Mouse (Mus musculus) neutrophil, adult 83 days (primary cell): ENCODE measurements around the gene Use1. TPM values are rescaled to one million over a fixed set of nuclear protein-coding genes. Genes with fewer than 3 reads are reported as not detected.

Experiments
- total RNA-seq, 2 experiments: library from RNA; stranded (reverse); gene quantifications; one replicate each; pipeline ENCODE4 v1.2.4; 2023

Gene Use1
- total RNA-seq = 100 to 1,000 TPM; 149 to 154 TPM

DNA sequence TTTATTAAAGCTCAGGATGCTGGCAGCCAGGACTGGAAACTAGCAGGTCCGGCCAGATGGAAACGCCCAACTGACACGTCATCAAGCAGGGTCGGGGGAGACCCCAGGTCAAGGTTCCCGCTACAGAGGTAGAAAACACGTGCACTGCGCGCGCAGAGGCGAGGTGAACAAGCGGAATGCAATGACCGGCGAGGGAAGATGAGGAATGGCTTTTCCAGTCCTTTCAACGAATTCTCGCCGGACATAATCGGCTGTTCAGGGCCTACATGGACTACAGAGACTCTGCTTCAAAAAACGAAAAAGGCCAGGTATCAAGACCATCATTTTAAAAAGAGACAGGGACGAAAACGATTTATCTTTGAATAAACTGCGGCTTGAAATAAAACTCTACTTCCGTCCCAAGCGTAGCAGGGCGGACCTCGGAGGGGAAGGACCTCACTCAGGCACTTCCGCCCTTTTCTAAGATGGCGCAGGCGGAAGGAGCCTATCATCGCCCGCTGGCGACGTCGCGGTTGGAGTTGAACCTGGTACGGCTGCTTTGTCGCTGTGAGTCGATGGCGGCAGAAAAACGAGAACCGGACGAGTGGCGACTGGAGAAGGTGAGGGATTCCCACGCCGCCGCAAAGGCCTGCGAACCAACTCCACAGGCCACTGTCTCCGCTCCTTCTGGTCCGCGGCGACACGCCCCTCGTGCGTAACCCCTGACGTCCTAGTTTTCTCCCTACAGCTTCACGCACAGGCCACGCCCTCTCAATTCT lies at the start of gene Use1:
Use1 (plus strand) TSS at position 78 of the 758 bp plus-strand sequence.

DNA sequence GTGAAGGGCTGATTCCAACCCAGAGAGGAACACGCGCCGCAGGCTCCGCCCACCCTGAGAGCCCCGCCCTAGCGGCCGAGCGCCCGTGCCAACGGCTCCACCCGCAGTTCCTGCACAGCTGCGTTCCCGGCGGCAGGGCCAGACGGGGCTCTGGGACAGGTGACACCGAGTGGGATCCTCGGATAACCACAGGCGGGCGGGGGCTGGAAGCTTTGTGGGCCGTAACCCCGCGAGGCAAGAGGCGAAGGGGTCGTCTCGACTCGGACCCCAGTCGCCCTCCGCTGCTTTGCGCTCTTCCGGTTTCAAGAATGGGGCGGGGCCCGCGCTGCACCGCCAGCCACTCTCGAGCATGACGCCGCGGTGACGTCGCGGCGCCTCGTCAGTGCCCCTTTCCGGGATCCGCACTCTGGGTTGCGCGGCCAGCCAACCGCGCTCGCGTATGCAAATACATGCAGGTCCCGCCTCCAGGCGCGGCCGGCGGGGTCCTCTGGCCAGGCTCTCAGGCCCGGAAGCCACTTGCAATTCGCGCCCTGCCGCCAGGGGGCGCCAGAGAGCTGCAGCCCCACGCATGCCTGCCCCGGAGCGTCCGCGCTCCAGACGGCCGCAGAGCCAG lies 4.7 kb downstream of the Use1 start, which contains the start of gene Ocel1:
Ocel1 (plus strand) TSS at position 63 of the 613 bp plus-strand sequence.

DNA sequence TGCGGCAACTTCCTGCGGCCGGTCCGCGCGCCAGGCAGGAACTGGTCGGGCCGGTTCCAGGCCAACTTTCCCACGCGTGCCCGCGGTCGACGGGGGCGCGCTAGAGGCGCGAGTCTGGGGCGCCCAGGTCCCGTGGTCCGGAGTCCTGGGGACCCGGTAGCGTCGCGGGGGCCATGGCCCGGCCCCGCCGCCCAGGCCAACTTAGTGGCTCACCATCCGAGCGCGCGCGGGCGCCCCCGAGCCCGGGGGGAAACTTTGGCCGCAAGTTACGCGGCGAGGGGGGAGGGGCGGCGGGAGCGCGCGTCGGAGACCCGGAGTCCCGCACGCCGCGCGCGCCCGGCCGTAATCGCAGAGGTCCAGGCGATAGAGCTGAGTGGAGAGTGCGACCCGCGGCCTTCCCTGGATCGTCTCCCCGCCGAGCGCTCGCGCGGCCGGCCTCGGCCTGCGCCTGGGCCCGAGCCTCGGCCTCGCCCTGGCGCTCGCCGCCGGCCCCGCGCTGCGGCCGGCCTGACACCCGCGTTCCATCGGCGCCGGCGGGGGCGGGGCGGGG lies 14.8 kb downstream of the Use1 start, which contains the start of gene Nr2f6:
Nr2f6 (minus strand) TSS at position 540 of the 550 bp plus-strand sequence.

DNA sequence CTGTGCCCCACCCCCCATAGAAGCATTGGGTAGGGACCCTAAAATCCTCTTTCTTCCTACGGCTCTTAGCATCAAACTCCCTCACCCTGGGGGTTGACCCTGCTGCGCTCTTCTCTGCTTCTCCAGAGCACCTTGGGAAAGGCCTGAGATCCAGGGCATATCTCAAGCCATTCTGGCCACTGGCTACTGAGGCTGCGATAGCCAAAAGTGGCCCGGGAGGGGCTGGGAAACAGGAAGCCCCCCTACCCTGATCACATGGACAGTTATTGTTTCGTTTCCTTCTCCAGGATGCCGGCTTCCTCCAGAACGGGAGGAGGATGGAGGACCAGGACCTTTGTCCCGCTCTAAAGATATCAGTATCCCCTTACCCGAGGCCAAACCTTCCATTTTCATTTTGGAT lies 29.0 kb downstream of the Use1 start, which contains the start of gene Ushbp1:
Ushbp1 (minus strand) TSS at position 174 of the 400 bp plus-strand sequence.

DNA sequence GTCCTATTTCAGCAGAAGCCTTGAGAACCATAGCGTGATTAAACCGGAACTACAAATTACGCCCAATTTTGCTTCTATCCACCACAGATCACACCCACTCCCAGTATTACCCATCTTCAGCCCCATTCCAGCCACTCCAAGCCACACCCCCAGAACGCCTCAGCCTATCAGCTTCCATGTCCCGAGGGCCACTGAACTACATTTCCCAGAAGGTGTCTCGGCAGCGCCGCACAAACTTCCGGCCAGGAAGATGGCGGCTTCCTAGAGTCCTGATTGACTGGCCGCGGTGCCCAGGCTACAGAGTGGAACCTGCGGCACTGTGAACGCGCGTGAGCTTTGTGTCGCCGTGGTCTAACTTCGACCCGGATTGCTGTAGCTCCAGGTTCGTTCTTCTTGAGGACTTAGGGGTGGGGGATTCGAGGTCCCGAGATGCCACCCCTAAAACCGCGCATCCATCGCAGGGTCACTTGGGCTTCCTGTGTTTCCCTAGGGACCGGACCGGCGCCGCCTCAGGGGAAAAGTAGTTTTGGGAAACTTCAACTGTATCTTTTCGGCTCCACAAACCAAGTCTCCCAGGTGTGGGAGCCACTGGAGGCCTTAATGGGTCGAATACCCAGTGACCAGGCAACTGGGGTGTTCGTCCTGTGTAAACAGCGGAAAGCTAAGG lies 30.1 kb downstream of the Use1 start, which contains the start of gene Babam1:
Babam1 (plus strand) TSS at position 223 of the 667 bp plus-strand sequence.

DNA sequence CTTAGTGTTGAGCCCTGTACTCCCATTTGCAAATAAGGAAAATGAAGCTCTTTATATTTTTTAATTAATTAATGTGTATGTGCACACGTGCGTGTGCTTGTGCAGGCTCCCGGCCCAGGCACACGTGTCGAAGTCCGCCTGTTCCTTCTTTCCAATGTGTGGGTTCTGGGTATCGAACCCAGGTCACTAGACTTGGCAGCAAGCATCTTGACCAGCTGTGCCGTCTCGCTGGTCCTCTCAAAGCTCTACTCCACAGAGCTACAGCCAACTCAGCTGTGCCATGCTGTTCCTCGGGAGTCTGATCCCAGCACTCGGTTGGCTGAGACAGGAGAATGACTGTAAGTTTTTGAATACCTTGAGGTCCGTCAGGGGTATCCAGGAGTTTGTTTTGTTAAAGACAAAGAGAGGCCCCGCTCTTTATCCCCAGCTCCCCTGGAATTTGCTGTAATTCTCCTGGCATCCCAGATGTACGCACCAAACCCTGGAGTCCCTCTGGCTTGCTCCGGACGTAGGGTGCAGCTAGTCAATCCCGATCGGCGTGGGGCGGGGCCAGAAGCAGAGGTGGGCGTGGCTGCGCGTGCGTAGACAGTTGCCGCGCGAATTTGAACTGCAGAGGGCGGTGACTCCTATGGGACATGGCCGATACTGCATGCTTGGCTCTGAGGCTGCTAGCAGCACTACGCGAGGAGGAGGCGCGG lies 38.9 kb downstream of the Use1 start, which contains the start of gene Ankle1:
Ankle1 (plus strand) TSS at position 610 of the 698 bp plus-strand sequence.

Other genes with a start within 250 kb of the Use1 start
- 100 to 1,000 TPM; 124 to 131 TPM for gene Myo9b, start 94.1 kb upstream of the Use1 start, total RNA-seq
- gene Haus8, start 93.9 kb upstream of the Use1 start, total RNA-seq = 10 to 100 TPM; 47.8 to 58.5 TPM
- 10 to 100 TPM; 19.8 to 20.1 TPM for gene Ocel1, start 4.5 kb downstream of the Use1 start, total RNA-seq
- 1 to 10 TPM; 7.2 to 8.2 TPM for gene Nr2f6, start 15.1 kb downstream of the Use1 start, total RNA-seq
- gene Ushbp1, start 29.0 kb downstream of the Use1 start, total RNA-seq = under 1 TPM in 1 of 2 experiments, not detected in 1; 0.39 TPM
- gene Babam1, start 30.0 kb downstream of the Use1 start, total RNA-seq = 10 to 100 TPM; 60.0 to 62.4 TPM
- 10 to 100 TPM; 18.6 to 22.4 TPM for gene Ankle1, start 39.2 kb downstream of the Use1 start, total RNA-seq
- gene Abhd8, start 96.8 kb downstream of the Use1 start, total RNA-seq = 1 to 10 TPM; 4.8 to 5.6 TPM
- 10 to 100 TPM; 33.7 to 34.1 TPM for gene Mrpl34, start 98.1 kb downstream of the Use1 start, total RNA-seq
- gene Dda1, start 102.4 kb downstream of the Use1 start, total RNA-seq = 10 to 100 TPM; 72.6 to 81.2 TPM
- 1 to 10 TPM; 3.4 to 4.5 TPM for gene Ano8, start 119.1 kb downstream of the Use1 start, total RNA-seq
- gene Gtpbp3, start 121.3 kb downstream of the Use1 start, total RNA-seq = 10 to 100 TPM; 11.0 to 13.3 TPM
- under 1 TPM; 0.40 to 0.44 TPM for gene Plvap, start 144.9 kb downstream of the Use1 start, total RNA-seq
- under 1 TPM; 0.31 to 0.38 TPM for gene Ccdc194, start 158.9 kb downstream of the Use1 start, total RNA-seq
- gene Bst2, start 170.6 kb downstream of the Use1 start, total RNA-seq = 10 to 100 TPM; 20.1 to 22.3 TPM
- 10 to 100 TPM; 27.2 to 31.8 TPM for gene Mvb12a, start 176.1 kb downstream of the Use1 start, total RNA-seq
- under 1 TPM in 1 of 2 experiments, not detected in 1; 0.42 TPM for gene Tmem221, start 192.0 kb downstream of the Use1 start, total RNA-seq
- not detected for gene Nxnl1, start 199.8 kb downstream of the Use1 start, total RNA-seq
- 1 to 10 TPM in 1 of 2 experiments, under 1 TPM in 1; 0.88 to 1.3 TPM for gene Slc27a1, start 202.0 kb downstream of the Use1 start, total RNA-seq
- 10 to 100 TPM; 83.8 to 84.4 TPM for gene Pgls, start 225.3 kb downstream of the Use1 start, total RNA-seq
- gene Fam129c, start 230.8 kb downstream of the Use1 start, total RNA-seq = 1 to 10 TPM; 5.6 to 7.0 TPM
- gene Colgalt1, start 244.2 kb downstream of the Use1 start, total RNA-seq = 10 to 100 TPM; 46.9 to 48.6 TPM